Mouse (Mus musculus): ENCODE measurements around the gene Nup98. TPM values are rescaled to one million over a fixed set of nuclear protein-coding genes. Genes with fewer than 3 reads are reported as not detected.

Gene Nup98
- total and polyA plus RNA-seq, 3 experiments, result 25.9 to 195 (median 45.2) TPM

GRCm38 (mm10) chr7:102242371-102242770, 32.4 kb upstream of the Nup98 start:
- peaks cover 38 to 62% of the 10 kb centered on the region in 2 experiments for H3K4me1 ChIP-seq (ENCODE audit: control insufficient read depth in 1 of 2, insufficient read depth in 2 of 2, low read length in 2 of 2)
- H3K27ac ChIP-seq (ENCODE audit: control insufficient read depth, low read depth, low read length), result peak overlapping the region; percentile 99
- DNase-seq (ENCODE audit: low read depth, low spot score), result peak; percentile 87
- no peak overlapping the region; a peak in 1 of 4 replicates for H3K4me3 ChIP-seq (ENCODE audit: control insufficient read depth in 1 of 2, insufficient read depth in 1 of 2, low read depth in 2 of 2, low read length in 2 of 2)
- H3K9me3 ChIP-seq (replicated peaks; ENCODE audit: insufficient read depth, low read length), result no peaks in the 10 kb centered on the region
- peak overlapping the region; percentile 63 for H3K9ac ChIP-seq (ENCODE audit: control insufficient read depth, low read depth, low read length, poor library complexity, severe bottlenecking)
- H3K79me2 ChIP-seq (ENCODE audit: control insufficient read depth, insufficient read depth, low read length, poor library complexity), result peaks cover 47% of the 10 kb centered on the region
- H3K36me3 ChIP-seq (ENCODE audit: control insufficient read depth in 1 of 2, insufficient read depth in 2 of 2, low read length in 2 of 2), result peaks cover 5 to 61% of the 10 kb centered on the region in 2 experiments
- no peaks in the 10 kb centered on the region for H3K27me3 ChIP-seq (ENCODE audit: control insufficient read depth in 1 of 2, insufficient read depth in 2 of 2, low read length in 2 of 2)
- TF ChIP-seq NELFE (IDR thresholded peaks at IDR 0.05; ENCODE audit: low read depth, low read length), result peak; percentile 41; the same call in 1 of the 2 replicates
- TF ChIP-seq CHD1 (IDR thresholded peaks at IDR 0.05; ENCODE audit: low read depth, low read length), result no peak
- TF ChIP-seq ZMIZ1 (IDR thresholded peaks at IDR 0.05; ENCODE audit: low read depth, low read length), result 0 out of 2 replicates have a peak, but pooled peaks have one; percentile 52
- TF ChIP-seq UBTF (IDR thresholded peaks at IDR 0.05; ENCODE audit: borderline replicate concordance, insufficient read depth, low read depth, low read length), result no peak
- no peak; the same call in 1 of the 2 replicates for TF ChIP-seq MAFK (IDR thresholded peaks at IDR 0.05; ENCODE audit: borderline replicate concordance, low read depth, low read length)
- TF ChIP-seq CHD2 (IDR thresholded peaks at IDR 0.05; ENCODE audit: low read length), result no peak
- peak; percentile 74; the same call in 1 of the 2 replicates for TF ChIP-seq TBP (IDR thresholded peaks at IDR 0.05; ENCODE audit: low read depth, low read length)
- TF ChIP-seq GABPA (IDR thresholded peaks at IDR 0.05; ENCODE audit: low read depth, low read length), result no peak
- peak; percentile 43 for TF ChIP-seq MXI1 (IDR thresholded peaks at IDR 0.05; ENCODE audit: low read depth, low read length)
- no peak for TF ChIP-seq POLR2AphosphoS5 (IDR thresholded peaks at IDR 0.05; ENCODE audit: borderline replicate concordance, low read depth, low read length)
- no peak for TF ChIP-seq ZC3H11A (IDR thresholded peaks at IDR 0.05; ENCODE audit: low read depth, low read length)
- TF ChIP-seq ELF1 (IDR thresholded peaks at IDR 0.05; ENCODE audit: low read depth, low read length), result peak; percentile 24; the same call in 1 of the 2 replicates
- TF ChIP-seq ZKSCAN1 (IDR thresholded peaks at IDR 0.05; ENCODE audit: low read depth, low read length), result no peak
- TF ChIP-seq RAD21 (IDR thresholded peaks at IDR 0.05; ENCODE audit: low read depth, low read length), result no peak
- peak; percentile 68 for TF ChIP-seq TCF12 (IDR thresholded peaks at IDR 0.05; ENCODE audit: low read depth, low read length)
- TF ChIP-seq HCFC1 (IDR thresholded peaks at IDR 0.05; ENCODE audit: low read depth, low read length), result 0 out of 2 replicates have a peak, but pooled peaks have one; percentile 29
- no peak for TF ChIP-seq CTCF (IDR thresholded peaks at IDR 0.05 in 2 of 3, conservative IDR thresholded peaks at IDR 0.05 in 1 of 3; ENCODE audit: control insufficient read depth in 1 of 3, insufficient read depth in 1 of 3, low read depth in 2 of 3, low read length in 3 of 3, poor library complexity in 1 of 3, severe bottlenecking in 1 of 3)
- peak; percentile 87 for TF ChIP-seq MYB (IDR thresholded peaks at IDR 0.05; ENCODE audit: low read depth, low read length)
- TF ChIP-seq MYC (IDR thresholded peaks at IDR 0.05; ENCODE audit: low read depth, low read length), result peak; percentile 46
- TF ChIP-seq POLR2A (IDR thresholded peaks at IDR 0.05; ENCODE audit: control insufficient read depth in 1 of 2, insufficient read depth in 1 of 2, low read depth in 1 of 2, low read length in 2 of 2, poor library complexity in 1 of 2), result peak in 1 of 2 experiments; percentile 61; a peak in 2 of 4 replicates
- peak; percentile 94 for TF ChIP-seq ZNF384 (IDR thresholded peaks at IDR 0.05; ENCODE audit: low read depth, low read length)
- TF ChIP-seq GATA1 (IDR thresholded peaks at IDR 0.05; ENCODE audit: low read depth, low read length), result peak; percentile 91
- no peak; the same call in 1 of the 2 replicates for TF ChIP-seq RCOR1 (IDR thresholded peaks at IDR 0.05; ENCODE audit: low read depth, low read length)
- peak; percentile 50; the same call in 1 of the 2 replicates for TF ChIP-seq TAL1 (IDR thresholded peaks at IDR 0.05; ENCODE audit: low read length)
- TF ChIP-seq SMC3 (IDR thresholded peaks at IDR 0.05; ENCODE audit: low read depth, low read length), result no peak
- TF ChIP-seq EP300 (IDR thresholded peaks at IDR 0.05; ENCODE audit: low read depth in 1 of 2, low read length in 2 of 2), result peak; percentile 91 to 92
- no peak for TF ChIP-seq MAZ (IDR thresholded peaks at IDR 0.05; ENCODE audit: low read depth, low read length)
- no peak for TF ChIP-seq KAT2A (conservative IDR thresholded peaks at IDR 0.05; ENCODE audit: low read depth, low read length)
- TF ChIP-seq JUND (IDR thresholded peaks at IDR 0.05; ENCODE audit: low read depth, low read length), result peak; percentile 79; the same call in 1 of the 2 replicates
- peak; percentile 30; the same call in 1 of the 2 replicates for TF ChIP-seq MAX (IDR thresholded peaks at IDR 0.05; ENCODE audit: low read length)
- TF ChIP-seq BHLHE40 (IDR thresholded peaks at IDR 0.05; ENCODE audit: borderline replicate concordance, low read depth, low read length), result no peak
- peak; percentile 47; the same call in 1 of the 2 replicates for TF ChIP-seq NRF1 (IDR thresholded peaks at IDR 0.05; ENCODE audit: insufficient read depth, low read depth, low read length, poor library complexity, severe bottlenecking)
- no peak for TF ChIP-seq POLR2AphosphoS2 (IDR thresholded peaks at IDR 0.05; ENCODE audit: low read length)
- TF ChIP-seq SIN3A (IDR thresholded peaks at IDR 0.05; ENCODE audit: low read length), result peak; percentile 42; the same call in 1 of the 2 replicates
- TF ChIP-seq MEF2A (IDR thresholded peaks at IDR 0.05; ENCODE audit: extremely low read depth, insufficient replicate concordance, low read depth, low read length, poor library complexity, severe bottlenecking), result no peak; the same call in 1 of the 2 replicates
- no peak for TF ChIP-seq USF2 (IDR thresholded peaks at IDR 0.05; ENCODE audit: borderline replicate concordance in 1 of 2, insufficient read depth in 1 of 2, low read depth in 1 of 2, low read length in 2 of 2)
- no peak for TF ChIP-seq E2F4 (IDR thresholded peaks at IDR 0.05; ENCODE audit: borderline replicate concordance, low read depth, low read length)

All from MEL (cell line).